Mouse (Mus musculus): ENCODE measurements around the gene A430089I19Rik.
"Not testable (repeated sequence)": the region's sequence is repeated elsewhere in the genome, so short reads cannot be mapped to it uniquely, and the experiment has no call there.

The A430089I19Rik gene

GRCm38 (mm10) chr5:94306696-94307095 lies at the start of gene A430089I19Rik:
Gene A430089I19Rik, minus strand, starts transcription at chr5:94306796.
- in situ Hi-C loops (cut with MboI, MseI): not testable (repeated sequence)

GRCm38 (mm10) chr5:94339449-94339848 lies 32.9 kb upstream of the A430089I19Rik start, which contains the start of gene AA792892:
Gene AA792892, plus strand, starts transcription at chr5:94339749.
- in situ Hi-C loops (cut with MboI, MseI): not testable (repeated sequence)

DNA sequence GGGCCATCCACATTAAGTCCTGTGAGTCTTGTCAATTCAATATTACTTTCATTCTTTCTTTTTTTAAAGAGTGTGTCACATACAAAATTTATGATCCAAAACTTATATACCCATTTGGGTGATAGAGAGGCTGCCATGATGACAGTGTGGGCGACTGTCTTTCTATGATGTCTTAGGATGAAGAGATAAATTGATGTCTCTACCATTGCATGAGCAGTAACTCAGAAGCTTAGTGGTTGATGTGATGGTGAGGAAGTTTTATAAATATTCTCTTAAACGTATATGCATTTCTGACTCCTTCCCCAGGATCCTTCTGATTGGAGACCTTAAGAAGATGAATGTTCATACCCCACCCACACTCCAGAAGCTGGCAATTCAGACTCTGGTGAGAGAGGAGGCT lies 7.5 kb upstream of the A430089I19Rik start, which contains the start of gene Gm6502:
TSS of gene Gm6502 (plus strand) at position 301 of the 400 bp plus-strand sequence.
- in situ Hi-C loops (cut with MboI, MseI): not testable (repeated sequence)
